12 mouse cellular contexts compared by ENCODE assay signal in genomic region chr16:45893796-45894195, GRCm38 (mm10). TPM values are rescaled to one million over a fixed set of nuclear protein-coding genes. Genes with fewer than 3 reads are reported as not detected.
DNase-seq lines count a peak whose midpoint lies in the region; ATAC-seq and TF ChIP-seq lines count a peak whose summit lies in the region.
"Had no signal": no experiment of that assay in that cellular context is flagged by ENCODE, and none has a peak within 500 bp of the region (broad histone marks: within the 10 kb centered on the region; RNA-seq: fewer than 3 reads in every experiment).

No protein-coding gene starts in this region.

- H3K4me1 ChIP-seq in kidney, adult 2 months (ENCODE audit: control insufficient read depth, insufficient read depth, low read length) = peaks cover 44% of the 10 kb centered on the region
- peaks cover 38% of the 10 kb centered on the region for H3K4me1 ChIP-seq in limb, embryonic 13.5 days
- no peaks in the 10 kb centered on the region for H3K4me1 ChIP-seq in forebrain, embryonic 15.5 days
- H3K4me1 ChIP-seq: hindbrain, embryonic 12.5 days had no signal

- H3K9me3 ChIP-seq in limb, embryonic 13.5 days = no peaks in the 10 kb centered on the region
- no peaks in the 10 kb centered on the region for H3K9me3 ChIP-seq in forebrain, embryonic 15.5 days
- H3K9me3 ChIP-seq: embryonic facial prominence, embryonic 15.5 days; hindbrain, embryonic 12.5 days had no signal

- H3K27me3 ChIP-seq in kidney, adult 2 months (replicated peaks; ENCODE audit: control insufficient read depth, insufficient read depth, low read length) = no peaks in the 10 kb centered on the region
- H3K27me3 ChIP-seq in limb, embryonic 13.5 days = no peaks in the 10 kb centered on the region
- no peaks in the 10 kb centered on the region for H3K27me3 ChIP-seq in forebrain, embryonic 15.5 days
- H3K27me3 ChIP-seq: embryonic facial prominence, embryonic 15.5 days; hindbrain, embryonic 12.5 days had no signal

- ATAC-seq in limb, embryonic 13.5 days (ENCODE audit: low FRiP score, low read depth) = no peak
- no peak for ATAC-seq in forebrain, embryonic 15.5 days (replicated peaks)
- ATAC-seq: activated CD4-positive, CD25-positive, alpha-beta regulatory T cell, adult 4 months had no signal

- H3K4me2 ChIP-seq in limb, embryonic 13.5 days (replicated peaks) = no peak overlapping the region
- H3K4me2 ChIP-seq in forebrain, embryonic 15.5 days (replicated peaks) = no peak overlapping the region
- H3K4me2 ChIP-seq: embryonic facial prominence, embryonic 15.5 days; hindbrain, embryonic 12.5 days had no signal

- H3K27ac ChIP-seq in kidney, adult 2 months (ENCODE audit: insufficient read depth, low read depth, low read length) = peak overlapping the region; percentile 100
- peak overlapping the region; percentile 18; the same call in 1 of the 2 replicates for H3K27ac ChIP-seq in limb, embryonic 13.5 days
- no peak overlapping the region for H3K27ac ChIP-seq in forebrain, embryonic 15.5 days (replicated peaks)
- H3K27ac ChIP-seq: hindbrain, embryonic 12.5 days had no signal

- H3K4me3 ChIP-seq in kidney, adult 2 months (ENCODE audit: insufficient read depth, low read depth, low read length) = no peak overlapping the region
- no peak overlapping the region for H3K4me3 ChIP-seq in limb, embryonic 13.5 days
- no peak overlapping the region for H3K4me3 ChIP-seq in forebrain, embryonic 15.5 days
- H3K4me3 ChIP-seq: embryonic facial prominence, embryonic 15.5 days; hindbrain, embryonic 12.5 days had no signal

- no peak overlapping the region for H3K9ac ChIP-seq in limb, embryonic 13.5 days
- no peak overlapping the region for H3K9ac ChIP-seq in forebrain, embryonic 15.5 days (replicated peaks)
- H3K9ac ChIP-seq: embryonic facial prominence, embryonic 15.5 days; hindbrain, embryonic 12.5 days had no signal

- 26% methylated on average over 2 of the region's 2 CpGs for WGBS in kidney, adult 2 months
- 59% methylated on average over 2 of the region's 2 CpGs for WGBS in limb, embryonic 13.5 days
- WGBS in forebrain, embryonic 15.5 days = 91% methylated on average over 2 of the region's 2 CpGs

- intact Hi-C loops in heart, postnatal 14 days (cut with DNase I) = no loop called here

- TF ChIP-seq POLR2A in kidney, adult 2 months (IDR thresholded peaks at IDR 0.05; ENCODE audit: low read depth, low read length) = no peak

- DNase-seq in heart, adult 18-20 months = peak; percentile 5 to 30
- no peak for DNase-seq in heart, postnatal 14 days
- DNase-seq in 3T3-L1 (ENCODE audit: low read depth, low spot score) = peak; percentile 54
- DNase-seq in kidney, adult 2 months = peak; percentile 93
- DNase-seq in spleen, adult 18-20 months = no peak
- no peak for DNase-seq in cerebellum, postnatal 36 days
- DNase-seq: cerebellum, adult 9-11 months had no signal

- no peak for TF ChIP-seq CTCF in kidney, adult 2 months (conservative IDR thresholded peaks at IDR 0.05; ENCODE audit: insufficient read depth, insufficient read length, low read depth, low read length)

- no peaks in the 10 kb centered on the region for H3K36me3 ChIP-seq in kidney, adult 2 months (ENCODE audit: control insufficient read depth, insufficient read depth, low read length)
- no peaks in the 10 kb centered on the region for H3K36me3 ChIP-seq in limb, embryonic 13.5 days
- H3K36me3 ChIP-seq in forebrain, embryonic 15.5 days = no peaks in the 10 kb centered on the region
- H3K36me3 ChIP-seq: embryonic facial prominence, embryonic 15.5 days; hindbrain, embryonic 12.5 days had no signal

RNA-seq across cellular contexts. Expression of gene Phldb2, which starts 59.6 kb away (rescaled TPM):
- total RNA-seq in heart, adult 18-20 months (2021) = 10 to 100 TPM in 1 of 2 experiments, 1 to 10 TPM in 1; 9.6 to 10.7 TPM
- total RNA-seq in heart, postnatal 14 days (2021) = 10 to 100 TPM; 25.5 to 27.5 TPM
- 55.4 and 73.5 TPM in 2 replicates for polyA plus RNA-seq in kidney, adult 2 months (2012; rRNA removed)
- 76.8 and 77.8 TPM in 2 replicates for polyA plus RNA-seq in limb, embryonic 13.5 days (2015; fragmentation: Nextera tagmentation; extraction: Ambion mirVana)
- polyA plus RNA-seq in forebrain, embryonic 15.5 days (2015; fragmentation: Nextera tagmentation; extraction: Ambion mirVana) = 7.2 and 7.8 TPM in 2 replicates
- polyA plus RNA-seq: activated CD4-positive, CD25-positive, alpha-beta regulatory T cell, adult 4 months had no signal

Comparison
In these comparisons a context has a peak if more than half of its experiments do, and no peak if none do; other contexts are left out.
1. DNase-seq: peak in heart, adult 18-20 months (2 of 2), 3T3-L1 (single experiment) and kidney, adult 2 months (single experiment); none in heart, postnatal 14 days (0 of 2), spleen, adult 18-20 months (0 of 2) and cerebellum, postnatal 36 days (0 of 2).